8 mouse cellular contexts compared by ENCODE assay signal in genomic region chr4:141053568-141054161, GRCm38 (mm10). TPM values are rescaled to one million over a fixed set of nuclear protein-coding genes. Genes with fewer than 3 reads are reported as not detected.
DNase-seq lines count a peak whose midpoint lies in the region; ATAC-seq lines count a peak whose summit lies in the region.

No protein-coding gene starts in this region.

- WGBS in heart, embryonic 14.5 days = 31% methylated on average over 16 of the region's 17 CpGs
- 31% methylated on average over 17 of the region's 17 CpGs for WGBS in embryonic facial prominence, embryonic 14.5 days

- H3K9ac ChIP-seq in heart, embryonic 14.5 days (ENCODE audit: low read length) = peak overlapping the region; percentile 61
- H3K9ac ChIP-seq in embryonic facial prominence, embryonic 14.5 days (ENCODE audit: low read depth, low read length) = 0 out of 2 replicates have a peak overlapping the region, but pooled peaks have one; percentile 34

- intact Hi-C loops in left cerebral cortex, postnatal 14 days (cut with DNase I) = no loop called here

- H3K9me3 ChIP-seq in heart, embryonic 14.5 days (ENCODE audit: control insufficient read depth, low read length) = no peaks in the 10 kb centered on the region
- no peaks in the 10 kb centered on the region for H3K9me3 ChIP-seq in embryonic facial prominence, embryonic 14.5 days (ENCODE audit: control insufficient read depth, low read length)

- H3K4me2 ChIP-seq in heart, embryonic 14.5 days (ENCODE audit: low read length) = peak overlapping the region; percentile 49
- H3K4me2 ChIP-seq in embryonic facial prominence, embryonic 14.5 days (ENCODE audit: low read depth, low read length) = peak overlapping the region; percentile 19; the same call in 1 of the 2 replicates

- no peak for DNase-seq in heart, adult 11 months
- peak; percentile 64 for DNase-seq in embryonic facial prominence, embryonic 14.5 days (ENCODE audit: low spot score)
- DNase-seq in kidney, adult 18-20 months = peak; percentile 92
- peak; percentile 75 to 95 for DNase-seq in left cerebral cortex, postnatal 14 days (ENCODE audit: low spot score in 2 of 2)
- DNase-seq in right cerebral cortex, adult 2 months (ENCODE audit: low spot score in 2 of 2) = peak; percentile 76 to 85
- no peak for DNase-seq in adrenal gland, adult (ENCODE audit: inconsistent age in 2 of 2, low spot score in 1 of 2)

- H3K36me3 ChIP-seq in heart, embryonic 14.5 days (ENCODE audit: control insufficient read depth, insufficient read depth, low read length) = peaks cover 28% of the 10 kb centered on the region
- H3K36me3 ChIP-seq in embryonic facial prominence, embryonic 14.5 days (ENCODE audit: control insufficient read depth, insufficient read depth, low read length) = peaks cover 38% of the 10 kb centered on the region

- H3K27ac ChIP-seq in heart, embryonic 14.5 days (replicated peaks in 1 of 2; ENCODE audit: control insufficient read depth in 1 of 2, insufficient read depth in 1 of 2, low read depth in 2 of 2, low read length in 2 of 2) = peak overlapping the region; percentile 26 to 62; a peak in 3 of 4 replicates
- H3K27ac ChIP-seq in embryonic facial prominence, embryonic 14.5 days (replicated peaks; ENCODE audit: low read depth, low read length) = peak overlapping the region; percentile 36; the same call in 1 of the 2 replicates

- H3K4me3 ChIP-seq in heart, embryonic 14.5 days (ENCODE audit: control insufficient read depth in 1 of 2, insufficient read depth in 1 of 2, low read depth in 1 of 2, low read length in 2 of 2) = no peak overlapping the region
- H3K4me3 ChIP-seq in embryonic facial prominence, embryonic 14.5 days (ENCODE audit: low read depth, low read length) = no peak overlapping the region

- H3K27me3 ChIP-seq in heart, embryonic 14.5 days (ENCODE audit: control insufficient read depth, insufficient read depth, low read length) = no peaks in the 10 kb centered on the region
- H3K27me3 ChIP-seq in embryonic facial prominence, embryonic 14.5 days (replicated peaks; ENCODE audit: control insufficient read depth, insufficient read depth, low read length) = no peaks in the 10 kb centered on the region

- 0 out of 2 replicates have a peak, but pooled peaks have one; percentile 11 for ATAC-seq in heart, embryonic 14.5 days (ENCODE audit: insufficient number of reproducible peaks, insufficient read depth, low FRiP score, low read depth)
- peak; percentile 54 for ATAC-seq in embryonic facial prominence, embryonic 14.5 days (ENCODE audit: low read depth)
- ATAC-seq in erythroid progenitor cell, adult 5-6 weeks (replicated peaks; ENCODE audit: low FRiP score, poor library complexity, severe bottlenecking) = no peak

- peaks cover 17 to 19% of the 10 kb centered on the region in 2 experiments for H3K4me1 ChIP-seq in heart, embryonic 14.5 days (ENCODE audit: control insufficient read depth in 2 of 2, insufficient read depth in 2 of 2, low read length in 2 of 2)
- H3K4me1 ChIP-seq in embryonic facial prominence, embryonic 14.5 days (ENCODE audit: control insufficient read depth, insufficient read depth, low read length) = peaks cover 7% of the 10 kb centered on the region; the same call in 1 of the 2 replicates

RNA-seq across cellular contexts. Expression of gene Crocc, which starts 6.7 kb away (rescaled TPM):
- polyA plus RNA-seq in heart, embryonic 14.5 days (2014; fragmentation: Nextera tagmentation; extraction: Ambion mirVana) = 3.3 and 4.4 TPM in 2 replicates
- polyA plus RNA-seq in embryonic facial prominence, embryonic 14.5 days (2014; fragmentation: Nextera tagmentation; extraction: Ambion mirVana) = 5.1 and 6.2 TPM in 2 replicates
- 10 to 100 TPM; 51.0 to 52.7 TPM for total RNA-seq in left cerebral cortex, postnatal 14 days (2021)
- 0.36 TPM in 1 of 2 replicates, not detected in the other for total RNA-seq in erythroid progenitor cell, adult 5-6 weeks (2015; ENCODE audit: low replicate concordance)
- 1.4 TPM in 1 of 2 replicates, not detected in the other for total RNA-seq in erythroid progenitor cell, adult 5-6 weeks (2017; ENCODE audit: low replicate concordance)

RNA-seq across cellular contexts. Expression of gene Necap2, which starts 24.5 kb away (rescaled TPM):
- 33.1 and 34.2 TPM in 2 replicates for polyA plus RNA-seq in heart, embryonic 14.5 days (2014; fragmentation: Nextera tagmentation; extraction: Ambion mirVana)
- polyA plus RNA-seq in embryonic facial prominence, embryonic 14.5 days (2014; fragmentation: Nextera tagmentation; extraction: Ambion mirVana) = 66.5 and 78.8 TPM in 2 replicates
- 10 to 100 TPM; 45.4 to 50.2 TPM for total RNA-seq in left cerebral cortex, postnatal 14 days (2021)
- 51.1 and 67.4 TPM in 2 replicates for total RNA-seq in erythroid progenitor cell, adult 5-6 weeks (2015; ENCODE audit: low replicate concordance)
- 45.2 and 108 TPM in 2 replicates for total RNA-seq in erythroid progenitor cell, adult 5-6 weeks (2017; ENCODE audit: low replicate concordance)

RNA-seq across cellular contexts. Expression of gene Spata21, which starts 34.5 kb away (rescaled TPM):
- not detected in 2 replicates for polyA plus RNA-seq in heart, embryonic 14.5 days (2014; fragmentation: Nextera tagmentation; extraction: Ambion mirVana)
- 0.33 TPM in 1 of 2 replicates, not detected in the other for polyA plus RNA-seq in embryonic facial prominence, embryonic 14.5 days (2014; fragmentation: Nextera tagmentation; extraction: Ambion mirVana)
- under 1 TPM; 0.20 to 0.38 TPM for total RNA-seq in left cerebral cortex, postnatal 14 days (2021)
- total RNA-seq in erythroid progenitor cell, adult 5-6 weeks (2015; ENCODE audit: low replicate concordance) = not detected in 2 replicates
- total RNA-seq in erythroid progenitor cell, adult 5-6 weeks (2017; ENCODE audit: low replicate concordance) = not detected in 2 replicates

RNA-seq across cellular contexts. Expression of gene Mfap2, which starts 43.4 kb away (rescaled TPM):
- 243 and 295 TPM in 2 replicates for polyA plus RNA-seq in heart, embryonic 14.5 days (2014; fragmentation: Nextera tagmentation; extraction: Ambion mirVana)
- polyA plus RNA-seq in embryonic facial prominence, embryonic 14.5 days (2014; fragmentation: Nextera tagmentation; extraction: Ambion mirVana) = 745 and 811 TPM in 2 replicates
- 10 to 100 TPM in 1 of 2 experiments, 1 to 10 TPM in 1; 9.5 to 10.5 TPM for total RNA-seq in left cerebral cortex, postnatal 14 days (2021)
- not detected in 2 replicates for total RNA-seq in erythroid progenitor cell, adult 5-6 weeks (2015; ENCODE audit: low replicate concordance)
- total RNA-seq in erythroid progenitor cell, adult 5-6 weeks (2017; ENCODE audit: low replicate concordance) = not detected in 2 replicates

Comparison
In these comparisons a context has a peak if more than half of its experiments do, and no peak if none do; other contexts are left out.
1. DNase-seq: peak in embryonic facial prominence, embryonic 14.5 days (single experiment), kidney, adult 18-20 months (single experiment), left cerebral cortex, postnatal 14 days (2 of 2) and right cerebral cortex, adult 2 months (2 of 2); none in heart, adult 11 months (single experiment) and adrenal gland, adult (0 of 2).
2. RNA of gene Crocc, which starts 6.7 kb away (total RNA-seq): 51.0 to 52.7 TPM in left cerebral cortex, postnatal 14 days; 0.36 to 1.4 TPM in erythroid progenitor cell, adult 5-6 weeks; every median in the first group is over 10 times any median in the second.